Mouse (Mus musculus) embryonic facial prominence, embryonic 12.5 days (tissue): ENCODE measurements at regions not wholly inside any gene's neighbourhood (a gene's known extent, or its start where the extent isn't known, plus 50 kb on each side); places are given as distances from the start of the nearest gene placed in this dataset.
"Not testable (repeated sequence)": the region's sequence is repeated elsewhere in the genome, so short reads cannot be mapped to it uniquely, and the experiment has no call there.

ENCODE experiments used
- ATAC-seq: fragments of 200-750 bp; cut with Nextera tagmentation; 2 replicates; pipeline ENCODE4 v1.8.0; 2017; ENCODE audit not compliant: insufficient number of reproducible peaks, insufficient read depth, low FRiP score, low TSS enrichment
- H3K27ac ChIP-seq: fragments of 300-500 bp; sonication (generic); 2 replicates; pipeline ENCODE4 v1.5.1; 2016; ENCODE audit warnings: mild to moderate bottlenecking
- H3K27me3 ChIP-seq: fragments of 300-500 bp; sonication (generic); 2 replicates; pipeline ENCODE4 v1.6.1; 2016; ENCODE audit warnings: mild to moderate bottlenecking, moderate library complexity
- H3K36me3 ChIP-seq: fragments of 300-500 bp; sonication (generic); 2 replicates; pipeline ENCODE4 v1.6.1; 2016; ENCODE audit warnings: mild to moderate bottlenecking
- H3K4me1 ChIP-seq: fragments of 300-500 bp; sonication (generic); 2 replicates; pipeline ENCODE4 v1.6.1; 2016
- H3K4me2 ChIP-seq: fragments of 300-500 bp; sonication (generic); replicated peaks from 2 replicates; pipeline ENCODE4 v1.6.1; 2016; ENCODE audit warnings: mild to moderate bottlenecking, moderate library complexity
- H3K4me3 ChIP-seq: fragments of 300-500 bp; sonication (generic); 2 replicates; pipeline ENCODE4 v1.5.1; 2016; ENCODE audit warnings: mild to moderate bottlenecking
- H3K9ac ChIP-seq: fragments of 300-500 bp; sonication (generic); 2 replicates; pipeline ENCODE4 v1.6.1; 2016; ENCODE audit warnings: mild to moderate bottlenecking, moderate library complexity
- H3K9me3 ChIP-seq: fragments of 300-500 bp; sonication (generic); 2 replicates; pipeline ENCODE4 v1.6.1; 2016; ENCODE audit warnings: mild to moderate bottlenecking, moderate library complexity
- WGBS: fragments of 180-500 bp; shearing (Covaris S2); methylation state at CpG from one replicate; pipeline ENCODE4 v1.1.7; 2016; 5-methylcytosine and 5-hydroxymethylcytosine counted together

DNA sequence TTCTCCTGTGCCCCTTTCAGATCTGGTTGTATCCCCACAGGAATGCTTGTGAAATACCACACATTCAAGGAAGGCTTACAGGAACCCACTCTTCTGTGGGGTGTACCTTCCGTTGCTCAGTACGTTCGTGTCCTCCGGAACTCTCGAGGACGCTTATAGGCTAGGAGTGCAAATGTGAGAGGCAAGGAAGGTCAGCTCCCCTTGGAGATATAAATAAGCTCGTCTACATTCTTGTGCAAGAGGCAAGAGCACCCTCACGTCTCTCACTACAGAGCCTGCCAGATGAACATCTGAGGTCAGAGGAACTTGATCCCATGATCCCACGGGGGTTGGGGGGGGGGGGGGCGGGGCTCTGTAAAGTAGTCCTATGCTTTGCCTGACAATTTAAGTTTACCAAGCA is 382.0 kb upstream of the Arid1b start:
- H3K9ac ChIP-seq: no peak overlapping the region
- no peaks in the 10 kb centered on the region for H3K9me3 ChIP-seq
- no peak overlapping the region for H3K4me2 ChIP-seq
- H3K27me3 ChIP-seq: no peaks in the 10 kb centered on the region
- H3K4me1 ChIP-seq: peaks cover 4% of the 10 kb centered on the region; the same call in 1 of the 2 replicates
- WGBS: 47% methylated on average over 10 of the region's 10 CpGs
- H3K36me3 ChIP-seq: no peaks in the 10 kb centered on the region
- no peak overlapping the region for H3K27ac ChIP-seq
- no peak overlapping the region for H3K4me3 ChIP-seq
- no peak for ATAC-seq

DNA sequence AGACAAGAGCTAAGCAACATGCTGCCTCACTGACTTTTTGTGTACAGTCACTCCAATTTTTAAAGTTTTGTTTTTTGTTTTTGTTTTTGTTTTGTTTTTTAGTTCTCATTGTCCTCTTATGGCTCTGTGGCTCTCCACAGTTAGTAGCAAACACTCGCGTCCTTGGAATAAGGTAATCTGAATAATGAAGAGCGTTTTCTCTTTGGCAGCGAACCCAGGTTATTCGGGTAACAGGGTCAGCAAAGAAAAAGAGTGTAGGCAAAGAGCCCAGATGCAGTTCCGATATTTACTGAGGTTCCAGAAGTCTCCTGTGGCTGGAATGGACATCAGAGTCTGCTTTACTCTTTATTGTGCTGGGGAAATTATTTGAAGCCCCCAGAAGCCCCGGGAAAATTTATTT is 381.4 kb upstream of the Arid1b start:
- no peak overlapping the region for H3K4me2 ChIP-seq
- no peak overlapping the region for H3K4me3 ChIP-seq
- 90% methylated on average over 7 of the region's 7 CpGs for WGBS
- ATAC-seq: no peak
- H3K36me3 ChIP-seq: no peaks in the 10 kb centered on the region
- no peaks in the 10 kb centered on the region for H3K9me3 ChIP-seq
- no peak overlapping the region for H3K9ac ChIP-seq
- no peak overlapping the region for H3K27ac ChIP-seq
- peaks cover 4% of the 10 kb centered on the region; the same call in 1 of the 2 replicates for H3K4me1 ChIP-seq
- no peaks in the 10 kb centered on the region for H3K27me3 ChIP-seq

DNA sequence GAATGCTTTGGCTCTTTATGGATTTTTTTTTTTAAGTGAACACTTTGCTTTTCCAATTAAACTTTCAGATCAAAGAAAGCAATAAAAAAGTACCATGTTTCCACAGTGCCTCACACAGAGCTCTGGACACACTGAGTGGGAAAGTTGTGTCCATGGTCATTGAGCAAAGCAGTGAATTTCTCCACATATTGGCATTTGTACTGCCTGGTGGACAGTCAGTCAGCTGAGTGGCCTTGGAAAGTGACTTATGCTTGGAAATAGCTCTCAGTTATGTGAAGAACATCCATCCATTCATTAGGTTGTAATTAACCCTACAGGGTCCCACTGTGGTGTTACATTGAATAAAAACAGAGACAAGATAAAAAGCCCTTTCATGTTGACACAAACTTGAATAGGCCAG is 373.8 kb upstream of the Arid1b start:
- no peaks in the 10 kb centered on the region for H3K9me3 ChIP-seq
- ATAC-seq: no peak
- no peaks in the 10 kb centered on the region for H3K27me3 ChIP-seq
- H3K4me3 ChIP-seq: no peak overlapping the region
- H3K4me2 ChIP-seq: no peak overlapping the region
- H3K27ac ChIP-seq: no peak overlapping the region
- H3K4me1 ChIP-seq: no peaks in the 10 kb centered on the region
- H3K9ac ChIP-seq: no peak overlapping the region
- no peaks in the 10 kb centered on the region for H3K36me3 ChIP-seq

DNA sequence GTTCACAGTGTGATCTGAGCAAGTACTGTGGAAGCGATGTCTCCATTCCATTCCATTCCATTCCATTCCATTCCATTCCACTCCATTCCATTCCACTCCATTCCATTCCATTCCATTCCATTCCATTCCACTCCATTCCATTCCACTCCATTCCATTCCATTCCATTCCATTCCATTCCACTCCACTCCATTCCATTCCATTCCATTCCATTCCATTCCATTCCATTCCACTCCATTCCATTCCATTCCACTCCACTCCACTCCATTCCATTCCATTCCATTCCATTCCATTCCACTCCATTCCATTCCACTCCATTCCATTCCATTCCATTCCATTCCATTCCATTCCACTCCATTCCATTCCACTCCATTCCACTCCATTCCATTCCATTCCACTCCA is 368.0 kb upstream of the Arid1b start:
- ATAC-seq: not testable (repeated sequence)

DNA sequence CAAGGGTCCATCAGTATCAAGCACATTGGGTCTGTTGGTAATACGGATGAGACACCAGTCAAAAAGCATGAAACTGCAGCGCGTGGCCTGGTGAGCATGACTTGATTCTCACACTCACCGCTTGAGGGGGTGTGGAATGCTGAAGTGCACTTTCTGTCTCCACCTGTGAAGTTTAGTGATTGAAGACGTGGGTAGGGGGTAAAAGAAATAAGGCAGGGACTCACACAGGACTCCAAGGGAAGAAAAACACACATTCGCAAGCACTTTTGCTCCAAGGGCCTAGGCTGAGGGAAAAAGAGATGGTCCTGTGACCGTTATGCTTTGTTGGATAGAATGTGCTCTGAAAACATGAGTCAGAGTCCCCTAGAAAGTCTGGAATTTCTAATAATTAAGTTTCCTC is 366.6 kb upstream of the Arid1b start:
- Histone ChIP-seq H3K4me1 (no peaks in the 10 kb centered on the region), H3K27ac (no peak overlapping the region), H3K36me3 (no peaks in the 10 kb centered on the region), H3K27me3 (no peaks in the 10 kb centered on the region), H3K9ac (no peak overlapping the region), H3K4me3 (no peak overlapping the region), H3K4me2 (no peak overlapping the region), H3K9me3 (no peaks in the 10 kb centered on the region)
- ATAC-seq: no peak
- 79% methylated on average over 7 of the region's 7 CpGs for WGBS

More for the DNA sequence above, 368.0 kb upstream of the Arid1b start:
- 96% methylated on average over 1 of the region's 1 CpGs for WGBS
- H3K27me3 ChIP-seq, H3K4me3 ChIP-seq, H3K36me3 ChIP-seq, H3K4me1 ChIP-seq, H3K9ac ChIP-seq, H3K4me2 ChIP-seq, H3K27ac ChIP-seq, H3K9me3 ChIP-seq: not testable (repeated sequence)

DNA sequence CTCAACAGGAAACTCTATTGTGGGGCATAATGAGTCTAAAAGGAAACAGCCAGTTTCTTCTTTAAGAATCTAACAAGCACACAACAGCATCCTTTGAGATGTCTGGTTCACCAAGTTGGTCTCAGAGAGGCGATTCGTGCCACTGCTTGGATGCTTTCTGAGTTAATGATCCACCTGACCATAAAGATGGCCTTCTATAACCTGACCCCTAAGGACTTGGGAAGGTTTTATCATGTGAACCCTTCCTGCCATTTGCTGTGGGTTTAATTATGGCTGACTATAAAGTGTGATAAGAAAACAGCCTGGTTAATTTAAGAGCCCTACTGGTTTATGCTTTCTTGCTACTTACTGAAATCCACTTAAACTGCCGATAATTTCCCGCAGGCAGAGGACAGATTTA is 363.0 kb upstream of the Arid1b start:
- Histone ChIP-seq H3K36me3 (no peaks in the 10 kb centered on the region), H3K4me3 (no peak overlapping the region), H3K27me3 (no peaks in the 10 kb centered on the region), H3K4me2 (no peak overlapping the region), H3K9me3 (no peaks in the 10 kb centered on the region), H3K27ac (no peak overlapping the region), H3K4me1 (no peaks in the 10 kb centered on the region), H3K9ac (no peak overlapping the region)
- no peak for ATAC-seq
- 91% methylated on average over 4 of the region's 4 CpGs for WGBS

DNA sequence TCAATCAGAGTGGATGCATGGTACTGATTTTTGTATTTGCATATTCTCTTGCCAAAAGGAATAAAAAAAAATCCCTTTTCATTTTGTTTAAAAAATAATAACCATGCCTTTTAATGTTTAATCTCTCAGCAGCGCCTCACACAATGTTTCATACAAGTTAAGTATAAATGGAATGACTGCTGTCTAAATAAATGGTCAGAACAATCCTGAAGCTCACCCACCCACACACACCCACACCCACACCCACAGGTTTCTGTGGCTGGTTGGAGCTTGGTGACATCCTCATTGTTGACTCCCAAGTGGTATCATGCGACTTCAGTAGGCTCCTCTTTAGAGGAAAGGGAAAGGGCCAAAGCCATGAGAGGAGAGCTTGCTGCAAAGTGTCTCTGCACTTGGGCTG is 361.6 kb upstream of the Arid1b start:
- Histone ChIP-seq H3K4me1 (no peaks in the 10 kb centered on the region), H3K9me3 (no peaks in the 10 kb centered on the region), H3K36me3 (no peaks in the 10 kb centered on the region), H3K27me3 (no peaks in the 10 kb centered on the region), H3K27ac (no peak overlapping the region), H3K4me2 (no peak overlapping the region), H3K4me3 (no peak overlapping the region), H3K9ac (no peak overlapping the region)
- 87% methylated on average over 2 of the region's 2 CpGs for WGBS
- ATAC-seq: no peak

DNA sequence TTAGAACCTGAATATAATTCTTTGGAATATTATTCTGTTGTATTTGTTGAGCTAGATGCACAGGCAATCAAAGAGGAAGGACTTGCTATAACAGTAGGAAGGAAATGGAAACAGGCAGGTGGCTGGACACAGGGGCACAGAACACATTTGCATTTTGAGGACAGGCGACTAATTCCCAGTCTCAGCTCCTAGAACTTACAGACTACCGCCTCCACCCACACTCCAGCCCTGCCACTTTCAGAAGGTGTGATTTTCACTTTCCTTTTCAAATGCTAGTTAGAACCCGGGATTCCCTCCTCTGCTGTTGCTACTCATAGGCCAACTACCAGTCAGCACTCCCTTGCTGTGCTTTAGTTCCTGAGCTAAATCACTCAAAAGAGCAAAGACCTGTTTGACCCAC is 360.4 kb upstream of the Arid1b start:
- Histone ChIP-seq H3K4me2 (no peak overlapping the region), H3K36me3 (no peaks in the 10 kb centered on the region), H3K27ac (no peak overlapping the region), H3K4me1 (no peaks in the 10 kb centered on the region), H3K4me3 (no peak overlapping the region), H3K9me3 (no peaks in the 10 kb centered on the region), H3K27me3 (no peaks in the 10 kb centered on the region), H3K9ac (no peak overlapping the region)
- 66% methylated on average over 3 of the region's 3 CpGs for WGBS
- ATAC-seq: no peak

DNA sequence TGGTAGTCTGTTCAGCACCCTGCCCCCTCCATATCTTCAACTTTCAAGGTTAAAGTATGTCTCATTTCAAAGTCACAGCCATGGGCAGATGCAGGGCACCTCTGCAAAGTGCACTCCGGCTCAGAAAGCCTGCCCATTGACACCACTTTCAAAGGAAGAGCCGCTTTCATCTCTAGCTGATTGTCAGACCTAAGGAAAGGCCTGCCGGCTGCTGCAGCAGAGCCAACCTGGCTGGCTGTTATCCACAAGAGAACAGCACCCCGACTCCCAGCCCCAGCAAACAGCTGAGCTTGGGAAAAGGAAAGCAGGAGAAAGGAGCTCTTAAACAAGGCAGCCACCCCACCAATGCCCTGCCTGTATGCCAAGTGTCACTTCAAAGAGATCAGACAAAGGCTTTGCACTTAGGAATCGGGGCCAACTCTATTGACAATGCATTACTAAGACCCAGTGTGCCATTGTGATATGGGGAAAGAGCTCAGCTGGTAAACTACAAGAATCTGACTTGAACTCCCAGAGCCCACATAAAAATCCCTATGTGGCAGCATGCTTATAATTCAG is 357.3 kb upstream of the Arid1b start:
- no peak overlapping the region for H3K27ac ChIP-seq
- ATAC-seq: no peak
- H3K4me2 ChIP-seq: no peak overlapping the region
- no peaks in the 10 kb centered on the region for H3K27me3 ChIP-seq
- WGBS: 67% methylated on average over 5 of the region's 5 CpGs
- H3K9ac ChIP-seq: no peak overlapping the region
- no peaks in the 10 kb centered on the region for H3K36me3 ChIP-seq
- no peaks in the 10 kb centered on the region for H3K4me1 ChIP-seq
- H3K9me3 ChIP-seq: no peaks in the 10 kb centered on the region
- no peak overlapping the region for H3K4me3 ChIP-seq

DNA sequence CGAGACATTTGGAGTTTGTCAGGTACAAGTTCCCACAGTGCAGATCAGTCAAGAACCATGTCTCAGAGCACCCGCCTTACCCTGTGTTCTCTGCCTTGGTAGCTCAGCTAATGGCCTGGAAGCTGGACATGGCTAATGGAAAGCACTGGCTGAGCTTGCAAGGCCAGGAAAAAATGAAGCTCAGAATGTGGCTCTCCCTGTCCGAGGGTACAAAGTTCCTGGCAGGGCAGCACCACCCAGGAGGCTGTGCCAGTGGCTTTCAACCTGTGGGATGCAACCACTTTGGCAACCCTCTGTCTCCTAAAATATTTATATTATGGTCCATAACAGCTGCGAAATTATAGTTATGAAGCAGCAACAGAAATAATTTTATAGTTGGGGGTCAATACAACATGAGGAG is 354.6 kb upstream of the Arid1b start:
- no peak overlapping the region for H3K27ac ChIP-seq
- no peaks in the 10 kb centered on the region for H3K4me1 ChIP-seq
- H3K4me2 ChIP-seq: no peak overlapping the region
- H3K4me3 ChIP-seq: no peak overlapping the region
- ATAC-seq: no peak
- 89% methylated on average over 4 of the region's 4 CpGs for WGBS
- H3K9me3 ChIP-seq: no peaks in the 10 kb centered on the region
- no peaks in the 10 kb centered on the region for H3K27me3 ChIP-seq
- no peak overlapping the region for H3K9ac ChIP-seq
- H3K36me3 ChIP-seq: no peaks in the 10 kb centered on the region

DNA sequence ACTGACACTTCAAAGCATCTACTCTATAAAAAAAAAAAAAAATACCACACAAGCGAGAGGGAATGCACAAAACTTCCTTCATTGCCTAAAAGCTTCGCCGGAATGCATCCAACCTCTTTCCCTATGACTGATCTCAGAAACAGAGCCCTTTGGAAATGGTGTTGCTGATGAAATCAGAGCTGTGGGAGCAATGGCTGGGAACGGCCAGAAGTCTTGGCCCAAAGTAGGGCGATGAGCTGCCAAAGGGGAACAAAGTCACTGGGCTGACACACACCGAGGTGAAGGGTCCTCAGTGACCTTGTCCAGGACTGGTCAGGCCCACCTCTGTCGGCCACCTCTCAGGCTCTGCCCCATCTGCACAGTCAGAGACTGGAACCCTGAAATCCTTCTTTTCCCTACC is 353.6 kb upstream of the Arid1b start:
- Histone ChIP-seq H3K27ac (no peak overlapping the region), H3K4me1 (no peaks in the 10 kb centered on the region), H3K36me3 (no peaks in the 10 kb centered on the region), H3K27me3 (no peaks in the 10 kb centered on the region), H3K9me3 (no peaks in the 10 kb centered on the region), H3K9ac (no peak overlapping the region), H3K4me3 (no peak overlapping the region), H3K4me2 (no peak overlapping the region)
- ATAC-seq: no peak
- WGBS: 82% methylated on average over 7 of the region's 7 CpGs

DNA sequence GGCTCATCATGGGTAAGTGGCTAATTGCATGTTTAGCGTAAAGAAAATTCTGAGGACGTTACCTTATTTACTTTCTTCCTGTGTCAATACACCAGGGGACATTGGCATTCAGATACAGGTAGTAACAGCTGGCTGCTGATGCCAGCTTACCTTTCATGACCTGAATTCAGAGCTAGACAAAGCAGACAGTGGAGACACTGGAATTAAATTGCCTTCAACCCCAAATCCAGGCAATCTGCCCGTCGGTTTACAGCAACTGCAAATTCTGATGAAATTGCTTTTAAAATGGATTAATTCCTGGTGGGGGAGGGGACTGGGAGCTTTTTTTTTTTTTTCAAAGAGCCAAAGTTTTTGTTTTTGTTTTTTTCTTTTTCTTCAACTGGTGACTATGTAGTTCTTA is 353.0 kb upstream of the Arid1b start:
- Histone ChIP-seq H3K4me2 (no peak overlapping the region), H3K4me1 (no peaks in the 10 kb centered on the region), H3K27me3 (no peaks in the 10 kb centered on the region), H3K27ac (no peak overlapping the region), H3K9me3 (no peaks in the 10 kb centered on the region), H3K4me3 (no peak overlapping the region), H3K36me3 (no peaks in the 10 kb centered on the region), H3K9ac (no peak overlapping the region)
- no peak for ATAC-seq
- 52% methylated on average over 4 of the region's 4 CpGs for WGBS

DNA sequence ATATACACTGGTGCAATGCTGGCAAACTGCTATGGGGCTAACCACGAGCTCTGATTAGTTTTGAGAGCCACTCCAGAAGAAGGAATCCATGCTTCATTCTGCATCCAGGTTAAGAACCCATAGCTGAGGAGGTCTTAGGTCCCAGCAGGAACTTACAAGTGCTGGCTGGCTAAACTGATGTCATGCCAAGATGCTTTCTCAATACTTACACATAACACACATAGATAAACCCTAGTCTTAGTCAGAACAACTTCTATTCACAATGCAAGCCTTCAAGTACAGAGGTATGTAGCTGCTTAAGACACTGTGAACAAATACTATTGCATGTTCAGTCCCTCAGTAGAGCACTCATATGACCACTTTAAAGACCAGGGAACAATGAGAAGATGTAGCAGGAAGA is 352.1 kb upstream of the Arid1b start:
- H3K9me3 ChIP-seq: no peaks in the 10 kb centered on the region
- H3K27ac ChIP-seq: no peak overlapping the region
- WGBS: 57% methylated on average over 1 of the region's 1 CpGs
- H3K36me3 ChIP-seq: no peaks in the 10 kb centered on the region
- H3K4me2 ChIP-seq: no peak overlapping the region
- no peak overlapping the region for H3K9ac ChIP-seq
- ATAC-seq: no peak
- H3K4me3 ChIP-seq: no peak overlapping the region
- no peaks in the 10 kb centered on the region for H3K27me3 ChIP-seq
- H3K4me1 ChIP-seq: no peaks in the 10 kb centered on the region
